Mouse (Mus musculus) liver, adult (tissue): ENCODE measurements around the gene Col12a1.

Source experiments
- GATA4 ChIP-seq: IDR thresholded peaks from 2 replicates; pipeline ENCODE4 v1.6.1; 2014; ENCODE audit warnings: mild to moderate bottlenecking, low read length; ENCODE audit not compliant: insufficient replicate concordance

The Col12a1 gene

GRCm38 (mm10) chr9:79637879-79638278 lies 80.8 kb downstream of the Col12a1 start:
- TF ChIP-seq GATA4, result no peak

- TF ChIP-seq GATA4, result no peak
These were observed 84.6 kb downstream of the Col12a1 start for GRCm38 (mm10) chr9:79634076-79634475.

GRCm38 (mm10) chr9:79631186-79631585 lies 87.4 kb downstream of the Col12a1 start:
- TF ChIP-seq GATA4, result no peak

GRCm38 (mm10) chr9:79618839-79619597 lies 99.6 kb downstream of the Col12a1 start:
- no peak for TF ChIP-seq GATA4

- no peak for TF ChIP-seq GATA4
These were observed 101.3 kb downstream of the Col12a1 start for GRCm38 (mm10) chr9:79617336-79617735.

- no peak for TF ChIP-seq GATA4
These were observed 102.6 kb downstream of the Col12a1 start for GRCm38 (mm10) chr9:79616040-79616439.

- no peak for TF ChIP-seq GATA4
These were observed 108.3 kb downstream of the Col12a1 start for GRCm38 (mm10) chr9:79610286-79610685.

- TF ChIP-seq GATA4, result no peak
These were observed 109.0 kb downstream of the Col12a1 start for GRCm38 (mm10) chr9:79609661-79610060.

GRCm38 (mm10) chr9:79608795-79609194 lies 109.8 kb downstream of the Col12a1 start:
- no peak for TF ChIP-seq GATA4

- TF ChIP-seq GATA4, result no peak
These were observed 110.5 kb downstream of the Col12a1 start for GRCm38 (mm10) chr9:79608062-79608531.

GRCm38 (mm10) chr9:79606122-79606521 lies 112.5 kb downstream of the Col12a1 start:
- TF ChIP-seq GATA4, result no peak

- no peak for TF ChIP-seq GATA4
These were observed 112.9 kb downstream of the Col12a1 start for GRCm38 (mm10) chr9:79605722-79606121.

- TF ChIP-seq GATA4, result no peak
These were observed 114.1 kb downstream of the Col12a1 start for GRCm38 (mm10) chr9:79604546-79604945.

- no peak for TF ChIP-seq GATA4
These were observed 115.2 kb downstream of the Col12a1 start for GRCm38 (mm10) chr9:79603448-79603847.

GRCm38 (mm10) chr9:79600237-79600570 lies 118.4 kb downstream of the Col12a1 start:
- no peak; the same call in 1 of the 2 replicates for TF ChIP-seq GATA4

GRCm38 (mm10) chr9:79599395-79600236 lies 119.0 kb downstream of the Col12a1 start:
- TF ChIP-seq GATA4, result no peak

- TF ChIP-seq GATA4, result no peak
These were observed 120.1 kb downstream of the Col12a1 start for GRCm38 (mm10) chr9:79598578-79598977.
